Mouse (Mus musculus) embryonic fibroblast, embryonic 13.5 days (primary cell): ENCODE measurements around the gene Cpm.

Source experiments
- CTCF ChIP-seq: IDR thresholded peaks from 2 replicates; pipeline ENCODE4 v1.5.1; 2011; ENCODE audit warnings: mild to moderate bottlenecking, control low read depth, low read length, moderate library complexity, borderline replicate concordance; ENCODE audit not compliant: insufficient read depth
- POLR2A ChIP-seq: IDR thresholded peaks from 2 replicates; pipeline ENCODE4 v1.6.1; 2011; ENCODE audit warnings: low read depth, mild to moderate bottlenecking, control low read depth, low read length, moderate library complexity

- TF ChIP-seq CTCF (no peak), POLR2A (no peak)
Observed at GRCm38 (mm10) chr10:117714048-117714545, 84.8 kb downstream of the Cpm start.
